Comparison of ENCODE assay signal across 10 mouse cellular contexts in genomic region chr19:6475129-6475528, GRCm38 (mm10). TPM values are rescaled to one million over a fixed set of nuclear protein-coding genes. Genes with fewer than 3 reads are reported as not detected.
DNase-seq lines count a peak whose midpoint lies in the region; ATAC-seq and TF ChIP-seq lines count a peak whose summit lies in the region.
"Had no signal": no experiment of that assay in that cellular context is flagged by ENCODE, and none has a peak within 500 bp of the region (broad histone marks: within the 10 kb centered on the region; RNA-seq: fewer than 3 reads in every experiment).

No protein-coding gene starts in this region.

- no peak overlapping the region for H3K27ac ChIP-seq in kidney, embryonic 16.5 days (ENCODE audit: low read length)
- H3K27ac ChIP-seq in ES-E14 (ENCODE audit: insufficient read depth, low read depth, low read length, poor library complexity, severe bottlenecking): no peak overlapping the region
- peak overlapping the region; percentile 91 for H3K27ac ChIP-seq in bone marrow macrophage, adult 2 months (ENCODE audit: insufficient read depth, low read depth, low read length)
- no peak overlapping the region for H3K27ac ChIP-seq in lung, embryonic 14.5 days (ENCODE audit: low read depth)

- in situ Hi-C loops in ES-E14 (cut with MboI; ENCODE audit: low sequenced_read_pairs in 2 of 2, unreplicated experiment in 2 of 2): no loop called here

- no peaks in the 10 kb centered on the region for H3K27me3 ChIP-seq in kidney, embryonic 16.5 days (ENCODE audit: insufficient read depth, low read length)
- H3K27me3 ChIP-seq in lung, embryonic 14.5 days (ENCODE audit: insufficient read depth, low read length): no peaks in the 10 kb centered on the region

- no peaks in the 10 kb centered on the region for H3K36me3 ChIP-seq in kidney, embryonic 16.5 days (ENCODE audit: insufficient read depth, low read length)
- no peaks in the 10 kb centered on the region; the same call in 1 of the 2 replicates for H3K36me3 ChIP-seq in ES-E14 (ENCODE audit: control insufficient read depth, insufficient read depth, low read length, poor library complexity, severe bottlenecking)
- H3K36me3 ChIP-seq in lung, embryonic 14.5 days (ENCODE audit: insufficient read depth): no peaks in the 10 kb centered on the region

- no peak overlapping the region for H3K4me2 ChIP-seq in kidney, embryonic 16.5 days (replicated peaks; ENCODE audit: low read depth, low read length)
- H3K4me2 ChIP-seq in lung, embryonic 14.5 days: no peak overlapping the region

- H3K4me1 ChIP-seq in kidney, embryonic 16.5 days (ENCODE audit: insufficient read depth, low read length): peaks cover 8% of the 10 kb centered on the region; the same call in 1 of the 2 replicates
- H3K4me1 ChIP-seq in ES-E14 (ENCODE audit: control insufficient read depth in 2 of 2, insufficient read depth in 2 of 2, low read length in 2 of 2, poor library complexity in 1 of 2): peaks cover 5 to 18% of the 10 kb centered on the region in 2 experiments; a peak in 2 of 4 replicates
- peaks cover 26% of the 10 kb centered on the region for H3K4me1 ChIP-seq in bone marrow macrophage, adult 2 months (ENCODE audit: control insufficient read depth, insufficient read depth, low read length)
- 0 out of 2 replicates have a peak, but pooled peaks cover 2% of the 10 kb centered on the region for H3K4me1 ChIP-seq in lung, embryonic 14.5 days (ENCODE audit: insufficient read depth)

- no peak overlapping the region for H3K9ac ChIP-seq in kidney, embryonic 16.5 days (replicated peaks; ENCODE audit: low read length)
- peak overlapping the region; percentile 35; the same call in 1 of the 2 replicates for H3K9ac ChIP-seq in ES-E14 (ENCODE audit: insufficient read depth, low read depth, low read length, poor library complexity, severe bottlenecking)
- H3K9ac ChIP-seq in lung, embryonic 14.5 days: no peak overlapping the region

- no peak overlapping the region for H3K4me3 ChIP-seq in kidney, embryonic 16.5 days (ENCODE audit: low read length)
- H3K4me3 ChIP-seq in ES-E14 (ENCODE audit: insufficient read depth in 1 of 2, low read depth in 1 of 2, low read length in 2 of 2, poor library complexity in 1 of 2, severe bottlenecking in 1 of 2): no peak overlapping the region
- H3K4me3 ChIP-seq in bone marrow macrophage, adult 2 months (ENCODE audit: insufficient read depth, low read length): no peak overlapping the region
- no peak overlapping the region for H3K4me3 ChIP-seq in lung, embryonic 14.5 days (ENCODE audit: low read depth, low read length)

- TF ChIP-seq CTCF in bone marrow macrophage, adult 2 months (IDR thresholded peaks at IDR 0.05; ENCODE audit: low read depth, low read length): no peak
- TF ChIP-seq CTCF in lung, embryonic 14.5 days (IDR thresholded peaks at IDR 0.05; ENCODE audit: low read depth): no peak

- no peak for ATAC-seq in kidney, embryonic 16.5 days (ENCODE audit: low FRiP score, low TSS enrichment)
- no peak for ATAC-seq in lung, embryonic 14.5 days (ENCODE audit: insufficient read depth)

- 0 out of 2 replicates have a peak, but pooled peaks have one; percentile 49 for TF ChIP-seq POLR2A in bone marrow macrophage, adult 2 months (IDR thresholded peaks at IDR 0.05; ENCODE audit: borderline replicate concordance, low read depth, low read length)

- DNase-seq in kidney, adult 9 months: peak; percentile 24
- no peak for DNase-seq in ES-E14 (ENCODE audit: low read depth, low spot score)
- peak; percentile 18 for DNase-seq in lung, embryonic 14.5 days
- DNase-seq in spleen, postnatal 14 days (ENCODE audit: low spot score in 2 of 2): no peak
- DNase-seq in urinary bladder, postnatal 25 days (ENCODE audit: low spot score): no peak
- no peak for DNase-seq in cerebellum, adult 9-11 months
- DNase-seq: heart, postnatal 4 days; layer of hippocampus, postnatal 36 days had no signal

- H3K9me3 ChIP-seq in kidney, embryonic 16.5 days (ENCODE audit: low read length): no peaks in the 10 kb centered on the region
- no peaks in the 10 kb centered on the region for H3K9me3 ChIP-seq in ES-E14 (ENCODE audit: control insufficient read depth, insufficient read depth, low read depth, low read length)
- H3K9me3 ChIP-seq in lung, embryonic 14.5 days (ENCODE audit: low read depth, low read length): no peaks in the 10 kb centered on the region

- WGBS in kidney, embryonic 16.5 days: 34% methylated on average over 5 of the region's 5 CpGs
- WGBS in lung, embryonic 14.5 days: 32% methylated on average over 5 of the region's 5 CpGs

TF ChIP-seq in ES-E14, 5 proteins besides CTCF, POLR2A, EP300 and RAD21:
- TF ChIP-seq HCFC1 (IDR thresholded peaks at IDR 0.05; ENCODE audit: borderline replicate concordance, insufficient read depth, low read length) (no peak), ZC3H11A (IDR thresholded peaks at IDR 0.05; ENCODE audit: borderline replicate concordance, low read depth, low read length) (no peak), ZNF384 (IDR thresholded peaks at IDR 0.05; ENCODE audit: low read depth, low read length) (no peak), MAFK (IDR thresholded peaks at IDR 0.05; ENCODE audit: insufficient read depth, low read depth, low read length) (no peak), CHD2 (IDR thresholded peaks at IDR 0.05; ENCODE audit: low read depth, low read length) (no peak)
TF ChIP-seq in ES-E14: peak in this region for 0.

RNA-seq across cellular contexts. Expression of gene Nrxn2, which starts 56.6 kb away (rescaled TPM):
- polyA plus RNA-seq in kidney, embryonic 16.5 days (2015; fragmentation: Nextera tagmentation; extraction: Ambion mirVana): 6.0 and 6.2 TPM in 2 replicates
- 9.5 and 17.1 TPM in 2 replicates for total RNA-seq in ES-E14 (2012; rRNA removed)
- polyA plus RNA-seq in bone marrow macrophage, adult 2 months (2012; ENCODE audit: insufficient read depth, insufficient read length, missing spikeins): not detected in 2 replicates
- 0.47 and 1.1 TPM in 2 replicates for polyA plus RNA-seq in lung, embryonic 14.5 days (2014; fragmentation: Nextera tagmentation; extraction: Ambion mirVana)

Comparison
In these comparisons a context has a peak if more than half of its experiments do, and no peak if none do; other contexts are left out.
1. DNase-seq: peak in kidney, adult 9 months (single experiment) and lung, embryonic 14.5 days (single experiment); none in ES-E14 (single experiment), spleen, postnatal 14 days (0 of 2), urinary bladder, postnatal 25 days (single experiment) and cerebellum, adult 9-11 months (single experiment).